ENCODE assay signal across 10 mouse cellular contexts in the genomic region with DNA sequence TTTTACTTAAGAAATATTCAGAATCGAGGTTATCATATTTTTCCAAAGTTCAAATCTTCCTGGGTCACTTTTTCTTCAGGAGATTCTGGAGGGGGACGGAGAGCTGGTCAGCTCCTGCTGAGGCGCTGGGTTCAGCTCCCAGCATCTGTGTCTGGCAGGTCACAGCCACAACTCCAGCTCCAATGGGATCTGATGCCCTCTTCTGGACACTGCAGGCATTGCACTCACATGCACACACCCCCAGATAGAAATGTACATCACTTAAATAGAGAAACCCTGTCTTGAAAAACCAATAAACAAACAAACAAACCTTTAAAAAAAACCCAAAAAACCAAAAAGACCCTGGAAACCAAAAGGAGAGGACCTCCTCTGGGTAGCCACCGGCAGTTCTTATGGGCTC. TPM values are rescaled to one million over a fixed set of nuclear protein-coding genes. Genes with fewer than 3 reads are reported as not detected.
DNase-seq lines count a peak whose midpoint lies in the region; ATAC-seq and TF ChIP-seq lines count a peak whose summit lies in the region.
"Had no signal": no experiment of that assay in that cellular context is flagged by ENCODE, and none has a peak within 500 bp of the region (broad histone marks: within the 10 kb centered on the region; RNA-seq: fewer than 3 reads in every experiment).

No protein-coding gene starts in this region.

- no peak overlapping the region for H3K27ac ChIP-seq in kidney, embryonic 14.5 days (ENCODE audit: low read depth, low read length)
- no peak overlapping the region for H3K27ac ChIP-seq in thymus, adult 2 months (ENCODE audit: control insufficient read depth, insufficient read depth, low read length)
- no peak overlapping the region for H3K27ac ChIP-seq in midbrain, embryonic 16.5 days (ENCODE audit: low read length)
- H3K27ac ChIP-seq in heart, embryonic 11.5 days (ENCODE audit: low read depth, low read length) = no peak overlapping the region
- H3K27ac ChIP-seq: heart, embryonic 15.5 days; stomach, embryonic 15.5 days had no signal

- 90% methylated on average over 4 of the region's 4 CpGs for WGBS in kidney, embryonic 14.5 days
- 98% methylated on average over 4 of the region's 4 CpGs for WGBS in thymus, adult 2 months
- WGBS in midbrain, embryonic 16.5 days = 87% methylated on average over 4 of the region's 4 CpGs
- WGBS in heart, embryonic 11.5 days (ENCODE audit: insufficient replicate concordance) = 77% methylated on average over 4 of the region's 4 CpGs

- H3K36me3 ChIP-seq in kidney, embryonic 14.5 days (ENCODE audit: control insufficient read depth, insufficient read depth, low read length) = no peaks in the 10 kb centered on the region
- no peaks in the 10 kb centered on the region for H3K36me3 ChIP-seq in thymus, adult 2 months (ENCODE audit: control insufficient read depth, insufficient read depth, low read length)
- H3K36me3 ChIP-seq in midbrain, embryonic 16.5 days (ENCODE audit: control insufficient read depth, insufficient read depth, low read length) = no peaks in the 10 kb centered on the region
- H3K36me3 ChIP-seq in heart, embryonic 11.5 days (ENCODE audit: control insufficient read depth, insufficient read depth, low read length) = no peaks in the 10 kb centered on the region
- H3K36me3 ChIP-seq: heart, embryonic 15.5 days; stomach, embryonic 15.5 days had no signal

- no peaks in the 10 kb centered on the region for H3K27me3 ChIP-seq in kidney, embryonic 14.5 days (ENCODE audit: control insufficient read depth, insufficient read depth, low read length)
- H3K27me3 ChIP-seq in thymus, adult 2 months (ENCODE audit: control insufficient read depth, insufficient read depth, low read length) = no peaks in the 10 kb centered on the region
- H3K27me3 ChIP-seq in midbrain, embryonic 16.5 days (ENCODE audit: control insufficient read depth, insufficient read depth, low read depth, low read length) = no peaks in the 10 kb centered on the region
- no peaks in the 10 kb centered on the region for H3K27me3 ChIP-seq in heart, embryonic 11.5 days (ENCODE audit: control insufficient read depth, insufficient read depth, low read length)
- H3K27me3 ChIP-seq: heart, embryonic 15.5 days; stomach, embryonic 15.5 days had no signal

- DNase-seq in kidney, adult 18-20 months = peak; percentile 16
- DNase-seq in thymus, adult 2 months = peak; percentile 16
- DNase-seq in thymus, adult 18-20 months = no peak
- no peak for DNase-seq in layer of hippocampus, adult 9-11 months

- ATAC-seq in kidney, embryonic 14.5 days (ENCODE audit: low FRiP score, low TSS enrichment) = no peak
- 0 out of 2 replicates have a peak, but pooled peaks have one; percentile 57 for ATAC-seq in erythroid progenitor cell, adult 5-6 weeks (replicated peaks; ENCODE audit: low FRiP score, poor library complexity, severe bottlenecking)
- no peak for ATAC-seq in midbrain, embryonic 16.5 days
- ATAC-seq in heart, embryonic 11.5 days (replicated peaks; ENCODE audit: insufficient number of reproducible peaks, low FRiP score, low TSS enrichment) = no peak

- H3K4me2 ChIP-seq in kidney, embryonic 14.5 days (replicated peaks; ENCODE audit: low read depth, low read length) = no peak overlapping the region
- no peak overlapping the region for H3K4me2 ChIP-seq in midbrain, embryonic 16.5 days (ENCODE audit: low read length)
- no peak overlapping the region for H3K4me2 ChIP-seq in heart, embryonic 11.5 days
- H3K4me2 ChIP-seq: heart, embryonic 15.5 days; stomach, embryonic 15.5 days had no signal

- TF ChIP-seq CTCF in thymus, adult 2 months (IDR thresholded peaks at IDR 0.05; ENCODE audit: borderline replicate concordance, control insufficient read depth, extremely low read depth, insufficient read depth, low read length, poor library complexity) = peak; percentile 32; the same call in 1 of the 2 replicates

- no peak overlapping the region for H3K9ac ChIP-seq in kidney, embryonic 14.5 days (ENCODE audit: low read depth, low read length)
- no peak overlapping the region for H3K9ac ChIP-seq in midbrain, embryonic 16.5 days (ENCODE audit: low read depth, low read length)
- no peak overlapping the region for H3K9ac ChIP-seq in heart, embryonic 11.5 days (ENCODE audit: low read depth, low read length)
- H3K9ac ChIP-seq: heart, embryonic 15.5 days; stomach, embryonic 15.5 days had no signal

- TF ChIP-seq POLR2A in thymus, adult 2 months (IDR thresholded peaks at IDR 0.05; ENCODE audit: control insufficient read depth, extremely low read depth, insufficient read depth, low read length, poor library complexity) = no peak

- H3K4me1 ChIP-seq in kidney, embryonic 14.5 days (ENCODE audit: control insufficient read depth, insufficient read depth, low read length) = no peaks in the 10 kb centered on the region
- no peaks in the 10 kb centered on the region for H3K4me1 ChIP-seq in thymus, adult 2 months (replicated peaks; ENCODE audit: control insufficient read depth, insufficient read depth, low read length)
- H3K4me1 ChIP-seq in midbrain, embryonic 16.5 days (ENCODE audit: control insufficient read depth, insufficient read depth, low read length) = no peaks in the 10 kb centered on the region
- no peaks in the 10 kb centered on the region for H3K4me1 ChIP-seq in heart, embryonic 11.5 days (ENCODE audit: control insufficient read depth, insufficient read depth, low read length)
- H3K4me1 ChIP-seq: heart, embryonic 15.5 days; stomach, embryonic 15.5 days had no signal

- H3K4me3 ChIP-seq in kidney, embryonic 14.5 days (ENCODE audit: low read length) = no peak overlapping the region
- no peak overlapping the region for H3K4me3 ChIP-seq in thymus, adult 2 months (ENCODE audit: control insufficient read depth, insufficient read depth, low read length)
- H3K4me3 ChIP-seq in midbrain, embryonic 16.5 days (ENCODE audit: low read depth, low read length) = no peak overlapping the region
- no peak overlapping the region for H3K4me3 ChIP-seq in heart, embryonic 11.5 days (ENCODE audit: low read depth, low read length)
- H3K4me3 ChIP-seq: heart, embryonic 15.5 days; stomach, embryonic 15.5 days had no signal

- H3K9me3 ChIP-seq in kidney, embryonic 14.5 days (ENCODE audit: control insufficient read depth, low read length) = no peaks in the 10 kb centered on the region
- H3K9me3 ChIP-seq in midbrain, embryonic 16.5 days (replicated peaks; ENCODE audit: control insufficient read depth, low read length, poor library complexity, severe bottlenecking) = no peaks in the 10 kb centered on the region; the same call in 1 of the 2 replicates
- H3K9me3 ChIP-seq in heart, embryonic 11.5 days (replicated peaks; ENCODE audit: control insufficient read depth, low read length) = no peaks in the 10 kb centered on the region
- H3K9me3 ChIP-seq: heart, embryonic 15.5 days; stomach, embryonic 15.5 days had no signal

RNA-seq across cellular contexts. Expression of gene Fbxl2, which starts 30.3 kb away (rescaled TPM):
- 2.8 and 3.3 TPM in 2 replicates for polyA plus RNA-seq in kidney, embryonic 14.5 days (2014; fragmentation: Nextera tagmentation; extraction: Ambion mirVana)
- polyA plus RNA-seq in thymus, adult 2 months (2012; rRNA removed) = 1.9 and 3.2 TPM in 2 replicates
- total RNA-seq in erythroid progenitor cell, adult 5-6 weeks (2015; ENCODE audit: low replicate concordance) = 1.3 and 2.2 TPM in 2 replicates
- 3.0 TPM in 1 of 2 replicates, not detected in the other for total RNA-seq in erythroid progenitor cell, adult 5-6 weeks (2017; ENCODE audit: low replicate concordance)
- polyA plus RNA-seq in midbrain, embryonic 16.5 days (2015; fragmentation: Nextera tagmentation; extraction: Ambion mirVana) = 34.1 and 35.3 TPM in 2 replicates
- 2.3 and 2.6 TPM in 2 replicates for polyA plus RNA-seq in heart, embryonic 11.5 days (2014; fragmentation: Nextera tagmentation; extraction: Ambion mirVana)

RNA-seq across cellular contexts. Expression of gene Susd5, which starts 41.2 kb away (rescaled TPM):
- polyA plus RNA-seq in kidney, embryonic 14.5 days (2014; fragmentation: Nextera tagmentation; extraction: Ambion mirVana) = 0.20 and 0.45 TPM in 2 replicates
- 0.30 and 0.82 TPM in 2 replicates for polyA plus RNA-seq in thymus, adult 2 months (2012; rRNA removed)
- total RNA-seq in erythroid progenitor cell, adult 5-6 weeks (2015; ENCODE audit: low replicate concordance) = not detected in 2 replicates
- total RNA-seq in erythroid progenitor cell, adult 5-6 weeks (2017; ENCODE audit: low replicate concordance) = not detected in 2 replicates
- 0.55 and 0.72 TPM in 2 replicates for polyA plus RNA-seq in midbrain, embryonic 16.5 days (2015; fragmentation: Nextera tagmentation; extraction: Ambion mirVana)
- 0.07 and 0.19 TPM in 2 replicates for polyA plus RNA-seq in heart, embryonic 11.5 days (2014; fragmentation: Nextera tagmentation; extraction: Ambion mirVana)

Comparison
In these comparisons a context has a peak if more than half of its experiments do, and no peak if none do; other contexts are left out.
1. DNase-seq: peak in kidney, adult 18-20 months (single experiment) and thymus, adult 2 months (single experiment); none in thymus, adult 18-20 months (0 of 2) and layer of hippocampus, adult 9-11 months (single experiment).